Mouse (Mus musculus) lung, embryonic 15.5 days (tissue): ENCODE data around the gene Bphl. TPM values are rescaled to one million over a fixed set of nuclear protein-coding genes. Genes with fewer than 3 reads are reported as not detected.

Experiments used
- ATAC-seq: fragments of 200-750 bp; cut with Nextera tagmentation; 2 replicates; pipeline ENCODE4 v1.8.0; 2017; ENCODE audit warnings: moderate number of reproducible peaks, borderline replicate concordance; ENCODE audit not compliant: low FRiP score, low TSS enrichment; ENCODE audit errors: extremely low read depth
- H3K27ac ChIP-seq: fragments of 300-500 bp; sonication (generic); 2 replicates; pipeline ENCODE4 v1.5.1; 2015; ENCODE audit warnings: moderate library complexity, mild to moderate bottlenecking, inconsistent platforms
- H3K27me3 ChIP-seq: fragments of 300-500 bp; sonication (generic); 2 replicates; pipeline ENCODE4 v1.6.1; 2015; ENCODE audit warnings: inconsistent platforms
- H3K36me3 ChIP-seq: fragments of 300-500 bp; sonication (generic); 2 replicates; pipeline ENCODE4 v1.6.1; 2015; ENCODE audit warnings: inconsistent platforms
- H3K4me1 ChIP-seq: fragments of 300-500 bp; sonication (generic); 2 replicates; pipeline ENCODE4 v1.6.1; 2015; ENCODE audit warnings: inconsistent platforms
- H3K4me2 ChIP-seq: fragments of 300-500 bp; sonication (generic); 2 replicates; pipeline ENCODE4 v1.6.1; 2015; ENCODE audit warnings: inconsistent platforms, mild to moderate bottlenecking, moderate library complexity
- H3K4me3 ChIP-seq: fragments of 300-500 bp; sonication (generic); 2 replicates; pipeline ENCODE4 v1.5.1; 2015; ENCODE audit warnings: mild to moderate bottlenecking, inconsistent platforms
- H3K9ac ChIP-seq: fragments of 300-500 bp; sonication (generic); 2 replicates; pipeline ENCODE4 v1.6.1; 2015; ENCODE audit warnings: inconsistent platforms
- H3K9me3 ChIP-seq: fragments of 300-500 bp; sonication (generic); 2 replicates; pipeline ENCODE4 v1.6.1; 2016; ENCODE audit warnings: inconsistent platforms
- WGBS: fragments of 180-500 bp; shearing (Covaris S2); methylation state at CpG from one replicate; pipeline ENCODE4 v1.1.7; 2015; 5-methylcytosine and 5-hydroxymethylcytosine counted together
- polyA plus RNA-seq: library from polyadenylated mRNA; unstranded; fragments of >200 nt; fragmentation: Nextera tagmentation; extraction: Ambion mirVana; gene quantifications from 2 replicates; pipeline ENCODE4 v1.2.1, GENCODE M21; 2015

The Bphl gene
- polyA plus RNA-seq, 1 experiment from 2014 or later, result 59.0 TPM

- Histone ChIP-seq H3K9me3 (no peaks in the 10 kb centered on the region), H3K9ac (no peak overlapping the region), H3K27ac (peak overlapping the region; percentile 88), H3K27me3 (no peaks in the 10 kb centered on the region), H3K4me3 (no peak overlapping the region), H3K36me3 (peaks cover 21% of the 10 kb centered on the region), H3K4me2 (no peak overlapping the region), H3K4me1 (peaks cover 16% of the 10 kb centered on the region)
- WGBS, result 57% methylated on average over 5 of the region's 5 CpGs
- ATAC-seq, result peak; percentile 24; the same call in 1 of the 2 replicates
These were observed 671 bp upstream of the Bphl start for GRCm38 (mm10) chr13:34036726-34037125.

GRCm38 (mm10) chr13:34038056-34038432, 647 bp downstream of the Bphl start:
- Histone ChIP-seq H3K9me3 (no peaks in the 10 kb centered on the region), H3K4me1 (peaks cover 16% of the 10 kb centered on the region), H3K4me3 (peak overlapping the region; percentile 75), H3K27me3 (no peaks in the 10 kb centered on the region), H3K9ac (peak overlapping the region; percentile 86), H3K27ac (peak overlapping the region; percentile 88), H3K4me2 (peak overlapping the region; percentile 68), H3K36me3 (peaks cover 16% of the 10 kb centered on the region)
- 25% methylated on average over 5 of the region's 5 CpGs for WGBS
- ATAC-seq, result no peak

- H3K4me3 ChIP-seq, result peak overlapping the region; percentile 75
These were observed 1.5 kb downstream of the Bphl start for GRCm38 (mm10) chr13:34038901-34039341.

GRCm38 (mm10) chr13:34040091-34040490, 2.7 kb downstream of the Bphl start:
- no peak for ATAC-seq
- H3K4me1 ChIP-seq, result peaks cover 16% of the 10 kb centered on the region

More at GRCm38 (mm10) chr13:34038901-34039341, 1.5 kb downstream of the Bphl start:
- H3K9ac ChIP-seq, result 0 out of 2 replicates have a peak overlapping the region, but pooled peaks have one; percentile 20
- H3K36me3 ChIP-seq, result peaks cover 8% of the 10 kb centered on the region; the same call in 1 of the 2 replicates
- no peaks in the 10 kb centered on the region for H3K9me3 ChIP-seq
- 0 out of 2 replicates have a peak overlapping the region, but pooled peaks have one; percentile 9 for H3K27ac ChIP-seq
- H3K4me2 ChIP-seq, result peak overlapping the region; percentile 68
- H3K27me3 ChIP-seq, result no peaks in the 10 kb centered on the region
- peaks cover 16% of the 10 kb centered on the region for H3K4me1 ChIP-seq
- no peak for ATAC-seq
- 38% methylated on average over 8 of the region's 8 CpGs for WGBS

GRCm38 (mm10) chr13:34043716-34044393, 6.5 kb downstream of the Bphl start:
- no peak for ATAC-seq
- H3K27ac ChIP-seq, result no peak overlapping the region

More at GRCm38 (mm10) chr13:34040091-34040490, 2.7 kb downstream of the Bphl start:
- no peaks in the 10 kb centered on the region for H3K36me3 ChIP-seq
- no peak overlapping the region for H3K4me3 ChIP-seq
- H3K9ac ChIP-seq, result no peak overlapping the region
- no peak overlapping the region for H3K4me2 ChIP-seq
- no peaks in the 10 kb centered on the region for H3K27me3 ChIP-seq
- WGBS, result 90% methylated on average over 3 of the region's 3 CpGs
- no peaks in the 10 kb centered on the region for H3K9me3 ChIP-seq
- no peak overlapping the region for H3K27ac ChIP-seq

GRCm38 (mm10) chr13:34045511-34046249, 8.3 kb downstream of the Bphl start:
- no peak overlapping the region for H3K4me2 ChIP-seq
- no peaks in the 10 kb centered on the region for H3K27me3 ChIP-seq
- H3K9ac ChIP-seq, result no peak overlapping the region
- peaks cover 9% of the 10 kb centered on the region; the same call in 1 of the 2 replicates for H3K36me3 ChIP-seq
- H3K27ac ChIP-seq, result no peak overlapping the region
- H3K4me3 ChIP-seq, result no peak overlapping the region
- H3K9me3 ChIP-seq, result no peaks in the 10 kb centered on the region
- H3K4me1 ChIP-seq, result 0 out of 2 replicates have a peak, but pooled peaks cover 4% of the 10 kb centered on the region
- ATAC-seq, result no peak
- 45% methylated on average over 5 of the region's 5 CpGs for WGBS

More at GRCm38 (mm10) chr13:34043716-34044393, 6.5 kb downstream of the Bphl start:
- Histone ChIP-seq H3K9ac (no peak overlapping the region), H3K9me3 (no peaks in the 10 kb centered on the region), H3K4me2 (no peak overlapping the region), H3K27me3 (no peaks in the 10 kb centered on the region), H3K4me3 (no peak overlapping the region), H3K4me1 (peaks cover 8% of the 10 kb centered on the region; the same call in 1 of the 2 replicates), H3K36me3 (peaks cover 9% of the 10 kb centered on the region; the same call in 1 of the 2 replicates)
- WGBS, result 59% methylated on average over 7 of the region's 7 CpGs

GRCm38 (mm10) chr13:34046421-34047012, 9.1 kb downstream of the Bphl start:
- H3K4me2 ChIP-seq, result no peak overlapping the region
- WGBS, result 39% methylated on average over 11 of the region's 11 CpGs
- no peaks in the 10 kb centered on the region for H3K27me3 ChIP-seq
- no peak overlapping the region for H3K9ac ChIP-seq
- H3K4me1 ChIP-seq, result 0 out of 2 replicates have a peak, but pooled peaks cover 4% of the 10 kb centered on the region
- no peak overlapping the region for H3K27ac ChIP-seq
- ATAC-seq, result peak; percentile 81; the same call in 1 of the 2 replicates
- peaks cover 9% of the 10 kb centered on the region; the same call in 1 of the 2 replicates for H3K36me3 ChIP-seq
- H3K4me3 ChIP-seq, result no peak overlapping the region
- no peaks in the 10 kb centered on the region for H3K9me3 ChIP-seq

- Histone ChIP-seq H3K4me1 (0 out of 2 replicates have a peak, but pooled peaks cover 4% of the 10 kb centered on the region), H3K4me2 (no peak overlapping the region), H3K4me3 (no peak overlapping the region), H3K36me3 (peaks cover 9% of the 10 kb centered on the region; the same call in 1 of the 2 replicates), H3K9me3 (no peaks in the 10 kb centered on the region), H3K27ac (no peak overlapping the region), H3K27me3 (no peaks in the 10 kb centered on the region), H3K9ac (no peak overlapping the region)
- 90% methylated on average over 3 of the region's 3 CpGs for WGBS
- ATAC-seq, result no peak
These were observed 10.1 kb downstream of the Bphl start for GRCm38 (mm10) chr13:34047526-34047925.

GRCm38 (mm10) chr13:34050479-34050878, 13.1 kb downstream of the Bphl start:
- 88% methylated on average over 8 of the region's 8 CpGs for WGBS
- Histone ChIP-seq H3K9me3 (no peaks in the 10 kb centered on the region), H3K9ac (no peak overlapping the region), H3K36me3 (peaks cover 11% of the 10 kb centered on the region; the same call in 1 of the 2 replicates), H3K4me2 (no peak overlapping the region), H3K27me3 (no peaks in the 10 kb centered on the region), H3K4me3 (no peak overlapping the region), H3K27ac (no peak overlapping the region), H3K4me1 (peaks cover 15% of the 10 kb centered on the region; the same call in 1 of the 2 replicates)
- ATAC-seq, result no peak

GRCm38 (mm10) chr13:34051692-34052091, 14.3 kb downstream of the Bphl start:
- Histone ChIP-seq H3K27ac (no peak overlapping the region), H3K4me3 (no peak overlapping the region), H3K36me3 (peaks cover 19% of the 10 kb centered on the region; the same call in 1 of the 2 replicates), H3K4me2 (no peak overlapping the region), H3K9me3 (no peaks in the 10 kb centered on the region), H3K9ac (no peak overlapping the region), H3K4me1 (peaks cover 13% of the 10 kb centered on the region; the same call in 1 of the 2 replicates), H3K27me3 (no peaks in the 10 kb centered on the region)
- no peak for ATAC-seq
- 80% methylated on average over 3 of the region's 3 CpGs for WGBS

- Histone ChIP-seq H3K4me1 (peaks cover 11% of the 10 kb centered on the region; the same call in 1 of the 2 replicates), H3K27me3 (no peaks in the 10 kb centered on the region), H3K4me3 (no peak overlapping the region), H3K27ac (peak overlapping the region; percentile 76), H3K36me3 (peaks cover 17% of the 10 kb centered on the region; the same call in 1 of the 2 replicates), H3K9ac (no peak overlapping the region), H3K9me3 (no peaks in the 10 kb centered on the region), H3K4me2 (no peak overlapping the region; the same call in 1 of the 2 replicates)
- ATAC-seq, result peak; percentile 70
- 48% methylated on average over 13 of the region's 13 CpGs for WGBS
These were observed 16.4 kb downstream of the Bphl start for GRCm38 (mm10) chr13:34053673-34054282.
